Mouse (Mus musculus) limb, embryonic 10.5 days (tissue): ENCODE data around the gene Zfp429. TPM values are rescaled to one million over a fixed set of nuclear protein-coding genes. Genes with fewer than 3 reads are reported as not detected.

Experiments used
- DNase-seq: peaks from one replicate; pipeline ENCODE4 v3.0.0-alpha.2; 2017; ENCODE audit warnings: low spot score
- H3K27ac ChIP-seq: fragments of 300-500 bp; sonication (generic); 2 replicates; pipeline ENCODE4 v1.5.1; 2016; ENCODE audit warnings: mild to moderate bottlenecking
- H3K27me3 ChIP-seq: fragments of 300-500 bp; sonication (generic); 2 replicates; pipeline ENCODE4 v1.6.1; 2016; ENCODE audit warnings: low read depth, mild to moderate bottlenecking; ENCODE audit not compliant: poor library complexity, severe bottlenecking
- H3K36me3 ChIP-seq: fragments of 300-500 bp; sonication (generic); 2 replicates; pipeline ENCODE4 v1.6.1; 2016; ENCODE audit warnings: mild to moderate bottlenecking, moderate library complexity
- H3K4me1 ChIP-seq: fragments of 300-500 bp; sonication (generic); 2 replicates; pipeline ENCODE4 v1.6.1; 2016
- H3K4me3 ChIP-seq: fragments of 300-500 bp; sonication (generic); 2 replicates; pipeline ENCODE4 v1.5.1; 2016; ENCODE audit warnings: mild to moderate bottlenecking, moderate library complexity
- H3K9me3 ChIP-seq: fragments of 300-500 bp; sonication (generic); replicated peaks from 2 replicates; pipeline ENCODE4 v1.6.1; 2016; ENCODE audit warnings: mild to moderate bottlenecking
- WGBS: fragments of 180-500 bp; shearing (Covaris S2); methylation state at CpG from one replicate; pipeline ENCODE4 v1.1.7; 2016; 5-methylcytosine and 5-hydroxymethylcytosine counted together
- polyA plus RNA-seq: library from polyadenylated mRNA; unstranded; fragments of >200 nt; fragmentation: Nextera tagmentation; extraction: Ambion mirVana; gene quantifications from 2 replicates; pipeline ENCODE4 v1.2.1, GENCODE M21; 2016

Gene Zfp429
- polyA plus RNA-seq, 1 experiment from 2014 or later, result 6.0 TPM

DNA sequence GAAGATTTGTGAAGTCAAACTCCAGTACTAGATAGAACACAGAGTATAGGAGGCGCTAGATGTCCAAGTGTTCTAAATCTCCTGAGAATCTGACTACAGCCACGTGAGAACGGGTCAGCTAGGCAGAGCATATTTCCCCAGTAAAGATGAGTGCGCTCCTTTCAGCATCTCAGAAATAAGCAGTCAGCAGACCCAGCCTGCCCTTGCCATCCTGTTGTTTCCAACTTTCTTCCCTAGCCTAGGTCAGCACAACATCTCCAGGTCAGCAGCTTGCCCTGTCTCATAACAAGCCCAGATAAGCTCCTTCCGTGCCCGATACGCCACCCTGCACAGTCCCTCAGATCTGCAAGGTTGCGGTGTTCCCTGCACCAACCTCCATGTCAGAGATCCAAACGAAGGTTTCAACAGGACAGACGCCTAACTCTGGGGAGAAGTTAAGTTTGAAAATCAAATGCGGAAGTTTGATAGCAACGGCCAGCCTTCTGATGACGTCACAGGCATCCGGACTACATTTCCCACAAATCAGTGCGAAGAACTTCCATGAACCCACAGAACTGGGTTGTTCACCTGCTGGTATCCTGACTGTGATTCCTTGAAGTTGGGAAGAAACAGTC lies 39.4 kb downstream of the Zfp429 start, which contains the start of the genes Gm28044 and Zfp953:
TSS of gene Gm28044 (minus strand) at position 406 of the 614 bp plus-strand sequence.
TSS of gene Zfp953 (minus strand) at position 475 of the 614 bp plus-strand sequence.
- H3K27me3 ChIP-seq, result no peaks in the 10 kb centered on the region
- H3K4me1 ChIP-seq, result no peaks in the 10 kb centered on the region; the same call in 1 of the 2 replicates
- peak within 1 kb of the TSS; percentile 85 for H3K27ac ChIP-seq
- H3K36me3 ChIP-seq, result no peaks in the 10 kb centered on the region
- under 1% methylated on average over 15 of the region's 15 CpGs for WGBS
- peak; percentile 82 for DNase-seq
- no peaks in the 10 kb centered on the region for H3K9me3 ChIP-seq
- peak within 1 kb of the TSS; percentile 73 for H3K4me3 ChIP-seq

DNA sequence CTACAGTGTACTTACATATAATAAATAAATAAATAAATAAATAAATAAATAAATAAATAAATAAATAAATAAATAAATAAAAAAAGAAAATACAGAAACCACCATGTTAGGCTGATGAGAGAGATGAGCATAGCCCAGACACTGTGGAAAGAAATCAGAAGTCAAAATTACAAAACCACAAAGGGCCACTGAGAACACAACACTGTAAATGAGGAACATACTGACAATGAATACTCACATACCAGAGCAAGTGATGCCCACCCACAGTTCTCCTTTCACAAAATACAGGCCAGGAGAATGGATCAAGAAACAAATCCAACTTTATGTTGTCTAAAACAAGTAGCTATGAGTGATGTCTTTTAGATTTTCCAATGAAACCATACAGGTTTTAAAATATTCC lies 47.8 kb downstream of the Zfp429 start:
- Histone ChIP-seq H3K27ac (no peak overlapping the region), H3K4me1 (no peaks in the 10 kb centered on the region), H3K4me3 (no peak overlapping the region), H3K27me3 (no peaks in the 10 kb centered on the region), H3K36me3 (no peaks in the 10 kb centered on the region), H3K9me3 (no peaks in the 10 kb centered on the region)
- DNase-seq, result no peak

DNA sequence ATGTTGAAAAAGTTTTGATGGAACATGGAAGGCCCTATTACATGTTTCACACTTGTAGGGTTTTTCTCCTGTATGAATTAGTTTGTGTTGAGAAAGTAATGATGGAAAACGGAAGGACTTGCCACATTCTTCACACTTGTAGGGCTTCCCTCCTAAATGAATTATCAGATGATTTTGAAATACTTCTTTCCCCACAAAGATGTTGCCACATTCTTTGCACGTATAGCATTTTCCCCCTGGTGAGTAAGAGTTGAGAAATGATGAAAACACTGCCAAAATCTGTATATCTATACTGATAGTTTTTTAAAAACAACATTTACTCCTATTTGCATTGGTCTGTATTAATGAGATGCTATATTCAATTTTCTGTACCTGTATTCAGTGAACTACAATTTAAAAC lies 56.2 kb downstream of the Zfp429 start:
- Histone ChIP-seq H3K27me3 (no peaks in the 10 kb centered on the region), H3K36me3 (no peaks in the 10 kb centered on the region), H3K27ac (no peak overlapping the region), H3K4me1 (no peaks in the 10 kb centered on the region), H3K9me3 (no peaks in the 10 kb centered on the region), H3K4me3 (no peak overlapping the region)
- 89% methylated on average over 2 of the region's 2 CpGs for WGBS
- no peak for DNase-seq

Other genes with a start within 250 kb of the Zfp429 start
- gene Rsl1, start 226.6 kb downstream of the Zfp429 start, polyA plus RNA-seq, result 6.2 and 6.5 TPM in 2 replicates
- 1.5 and 1.9 TPM in 2 replicates for gene Zfp455, start 205.3 kb downstream of the Zfp429 start, polyA plus RNA-seq
- 0.74 and 1.5 TPM in 2 replicates for gene Zfp458, start 121.4 kb downstream of the Zfp429 start, polyA plus RNA-seq
- gene Zfp457, start 93.3 kb downstream of the Zfp429 start, polyA plus RNA-seq, result 0.24 and 0.50 TPM in 2 replicates
- 1.4 and 1.7 TPM in 2 replicates for gene Zfp595, start 67.2 kb downstream of the Zfp429 start, polyA plus RNA-seq
- gene Gm28044, start 39.3 kb downstream of the Zfp429 start, polyA plus RNA-seq, result not detected in 2 replicates
- gene Zfp953, start 39.2 kb downstream of the Zfp429 start, polyA plus RNA-seq, result 0.93 and 1.2 TPM in 2 replicates
- 0.35 TPM in 1 of 2 replicates, not detected in the other for gene Gm28041, start 24.1 kb downstream of the Zfp429 start, polyA plus RNA-seq
- gene Zfp456, start 24.0 kb downstream of the Zfp429 start, polyA plus RNA-seq, result 0.78 and 1.2 TPM in 2 replicates
- gene Zfp459, start 21.6 kb upstream of the Zfp429 start, polyA plus RNA-seq, result 1.2 TPM in 2 replicates
- 6.8 and 10.1 TPM in 2 replicates for gene Zfp874a, start 51.8 kb upstream of the Zfp429 start, polyA plus RNA-seq
- 1.5 and 2.5 TPM in 2 replicates for gene Zfp874b, start 84.4 kb upstream of the Zfp429 start, polyA plus RNA-seq
- gene Zfp58, start 100.7 kb upstream of the Zfp429 start, polyA plus RNA-seq, result 14.2 and 18.5 TPM in 2 replicates
- not detected in 2 replicates for gene Gm26965, start 126.3 kb upstream of the Zfp429 start, polyA plus RNA-seq
- gene Zfp87, start 126.4 kb upstream of the Zfp429 start, polyA plus RNA-seq, result 18.0 and 22.3 TPM in 2 replicates
- 16.4 and 18.5 TPM in 2 replicates for gene Zfp748, start 154.0 kb upstream of the Zfp429 start, polyA plus RNA-seq
- 2.6 and 3.6 TPM in 2 replicates for gene Zfp729b, start 209.9 kb upstream of the Zfp429 start, polyA plus RNA-seq
- gene Gm49345, start 237.9 kb upstream of the Zfp429 start, polyA plus RNA-seq, result 0.18 TPM in 1 of 2 replicates, not detected in the other
- gene Zfp729a, start 238.0 kb upstream of the Zfp429 start, polyA plus RNA-seq, result 2.0 and 2.5 TPM in 2 replicates